Mouse (Mus musculus) kidney, adult 2 months (tissue): Measurements from ENCODE around the gene Mosmo.

Experiments
- CTCF ChIP-seq: fragments of 200-500 bp; conservative IDR thresholded peaks from 2 replicates; pipeline ENCODE4 v1.5.1; 2011; ENCODE audit warnings: low read depth, mild to moderate bottlenecking, control low read depth, low read length, moderate library complexity, mixed read lengths; ENCODE audit not compliant: insufficient read depth, insufficient read length
- POLR2A ChIP-seq: fragments of 200-500 bp; IDR thresholded peaks from one replicate; pipeline ENCODE4 v1.6.1; 2011; ENCODE audit warnings: low read depth, low read length, control low read depth

GRCm38 (mm10) chr7:120713225-120713624, 35.8 kb downstream of the Mosmo start:
- TF ChIP-seq CTCF (no peak), POLR2A (no peak)
